Mouse (Mus musculus) bone marrow, adult 2 months (tissue): ENCODE measurements around the gene Bace1.

Source experiments
- CTCF ChIP-seq: fragments of 200-500 bp; IDR thresholded peaks from 2 replicates; pipeline ENCODE4 v1.5.1; 2011; ENCODE audit warnings: low read length, control low read depth; ENCODE audit not compliant: control insufficient read depth, insufficient read depth
- POLR2A ChIP-seq: fragments of 200-500 bp; IDR thresholded peaks from 2 replicates; pipeline ENCODE4 v1.6.1; 2011; ENCODE audit warnings: low read depth, mild to moderate bottlenecking, control low read depth, low read length, borderline replicate concordance; ENCODE audit not compliant: control insufficient read depth

- TF ChIP-seq CTCF (peak; percentile 72), POLR2A (peak; percentile 85; the same call in 1 of the 2 replicates)
These were observed 68.1 kb downstream of the Bace1 start, which contains the start of the genes Pcsk7 and Rnf214 for GRCm38 (mm10) chr9:45906355-45907077.
